Mouse (Mus musculus) bone marrow macrophage, adult 2 months (primary cell): Measurements from ENCODE around the gene Nop53.

ENCODE experiments used
- CTCF ChIP-seq: IDR thresholded peaks from 2 replicates; pipeline ENCODE4 v1.5.1; 2012; ENCODE audit warnings: low read depth, mild to moderate bottlenecking, low read length, moderate library complexity
- POLR2A ChIP-seq: IDR thresholded peaks from 2 replicates; pipeline ENCODE4 v1.6.1; 2012; ENCODE audit warnings: mild to moderate bottlenecking, low read depth, low read length, borderline replicate concordance

DNA sequence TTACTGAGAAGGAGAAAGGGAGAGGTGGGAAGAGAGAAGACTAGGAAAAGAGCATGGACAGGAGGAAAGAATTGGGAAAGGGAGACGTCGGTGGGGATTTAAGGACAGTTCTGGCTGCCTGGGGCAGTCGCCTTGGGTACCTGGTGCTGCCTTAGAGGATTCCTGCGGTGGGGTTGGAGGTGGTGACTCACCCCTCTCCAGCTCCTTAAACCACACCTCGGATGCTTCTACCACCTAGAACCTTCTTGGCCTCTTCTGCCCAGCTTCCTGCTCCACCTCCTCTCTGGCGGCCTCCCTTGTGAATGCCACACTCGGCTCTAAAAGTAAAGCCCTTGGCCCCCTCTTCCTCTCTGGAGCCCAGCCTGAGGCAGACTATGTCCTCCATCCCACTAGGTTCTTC is 9.6 kb upstream of the Nop53 start:
- TF ChIP-seq POLR2A (no peak), CTCF (no peak)
